Mouse (Mus musculus) midbrain, embryonic 10.5 days (tissue): Measurements from ENCODE around the gene Try4. TPM values are rescaled to one million over a fixed set of nuclear protein-coding genes. Genes with fewer than 3 reads are reported as not detected.
"Not testable (repeated sequence)": the region's sequence is repeated elsewhere in the genome, so short reads cannot be mapped to it uniquely, and the experiment has no call there.

Source experiments
- DNase-seq: peaks from one replicate; pipeline ENCODE4 v3.0.0-alpha.2; 2017; ENCODE audit warnings: low spot score
- H3K27ac ChIP-seq: fragments of 300-500 bp; sonication (generic); replicated peaks from 2 replicates; pipeline ENCODE4 v1.5.1; 2016; ENCODE audit warnings: mild to moderate bottlenecking
- H3K27me3 ChIP-seq: fragments of 300-500 bp; sonication (generic); 2 replicates; pipeline ENCODE4 v1.6.1; 2016; ENCODE audit warnings: low read depth, mild to moderate bottlenecking; ENCODE audit not compliant: poor library complexity, severe bottlenecking
- H3K36me3 ChIP-seq: fragments of 300-500 bp; sonication (generic); 2 replicates; pipeline ENCODE4 v1.6.1; 2016; ENCODE audit warnings: mild to moderate bottlenecking, moderate library complexity
- H3K4me1 ChIP-seq: fragments of 300-500 bp; sonication (generic); 2 replicates; pipeline ENCODE4 v1.6.1; 2016
- H3K4me3 ChIP-seq: fragments of 300-500 bp; sonication (generic); 2 replicates; pipeline ENCODE4 v1.5.1; 2016; ENCODE audit warnings: mild to moderate bottlenecking, moderate library complexity
- H3K9me3 ChIP-seq: fragments of 300-500 bp; sonication (generic); replicated peaks from 2 replicates; pipeline ENCODE4 v1.6.1; 2016; ENCODE audit warnings: mild to moderate bottlenecking
- WGBS: fragments of 180-500 bp; shearing (Covaris S2); methylation state at CpG from one replicate; pipeline ENCODE4 v1.1.7; 2016; 5-methylcytosine and 5-hydroxymethylcytosine counted together
- polyA plus RNA-seq: library from polyadenylated mRNA; unstranded; fragments of >200 nt; fragmentation: Nextera tagmentation; extraction: Ambion mirVana; gene quantifications from 2 replicates; pipeline ENCODE4 v1.2.1, GENCODE M21; 2016

Gene Try4
- polyA plus RNA-seq = not detected in 2 replicates

GRCm38 (mm10) chr6:41301969-41302368 lies at the start of gene Try4:
TSS of gene Try4 (plus strand) at chr6:41302269.
- Histone ChIP-seq H3K27ac (no peak within 1 kb of the TSS), H3K36me3 (no peaks in the 10 kb centered on the region), H3K4me1 (no peaks in the 10 kb centered on the region), H3K9me3 (no peaks in the 10 kb centered on the region), H3K4me3 (no peak within 1 kb of the TSS), H3K27me3 (no peaks in the 10 kb centered on the region)
- DNase-seq = no peak
- 83% methylated on average over 1 of the region's 1 CpGs for WGBS

DNA sequence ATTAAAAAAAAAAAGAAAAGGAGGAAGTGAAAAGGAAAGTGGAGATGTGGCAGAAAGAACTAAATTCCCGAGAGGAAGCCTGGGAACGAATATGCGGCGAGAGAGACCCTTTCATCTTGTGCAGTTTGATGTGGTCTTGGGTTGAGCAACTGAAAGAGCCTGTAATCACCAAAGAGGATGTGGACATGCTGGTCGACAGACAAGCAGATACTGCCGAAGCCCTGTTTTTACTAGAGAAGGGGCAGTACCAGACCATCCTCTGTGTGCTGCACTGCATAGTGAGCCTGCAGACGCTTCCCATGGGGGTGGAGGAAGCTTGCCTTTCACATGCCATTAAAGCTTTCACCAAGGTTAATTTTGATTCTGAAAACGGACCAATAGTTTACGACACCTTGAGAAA lies 48.8 kb upstream of the Try4 start:
- H3K36me3 ChIP-seq, H3K4me1 ChIP-seq, DNase-seq, H3K27me3 ChIP-seq, H3K9me3 ChIP-seq, H3K27ac ChIP-seq, H3K4me3 ChIP-seq: not testable (repeated sequence)
- WGBS = 93% methylated on average over 9 of the region's 9 CpGs

GRCm38 (mm10) chr6:41256424-41256823 lies 45.6 kb upstream of the Try4 start:
- Histone ChIP-seq H3K27ac (no peak overlapping the region), H3K4me3 (no peak overlapping the region), H3K4me1 (no peaks in the 10 kb centered on the region), H3K36me3 (no peaks in the 10 kb centered on the region), H3K9me3 (no peaks in the 10 kb centered on the region), H3K27me3 (no peaks in the 10 kb centered on the region)
- DNase-seq = no peak
- 92% methylated on average over 2 of the region's 2 CpGs for WGBS

DNA sequence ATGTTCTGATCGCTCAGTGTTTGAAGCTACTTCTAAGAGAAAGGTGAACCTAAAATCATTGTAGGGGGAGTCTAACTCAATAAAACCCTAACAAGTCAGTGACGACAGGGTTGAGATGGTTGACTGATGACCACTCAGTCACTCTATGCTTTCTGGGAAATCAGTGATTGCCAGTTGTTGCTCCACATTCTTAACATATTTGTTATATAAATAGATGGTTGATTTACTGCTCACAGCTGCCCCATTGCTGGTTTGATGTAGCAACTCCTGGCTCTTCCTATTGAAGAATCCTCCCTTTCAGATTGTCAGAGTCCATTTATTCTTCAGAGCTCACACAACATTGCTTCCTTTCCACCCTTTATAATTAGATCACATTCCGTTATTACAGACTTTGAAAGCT lies 44.6 kb upstream of the Try4 start:
- 90% methylated on average over 3 of the region's 3 CpGs for WGBS
- Histone ChIP-seq H3K9me3 (no peaks in the 10 kb centered on the region), H3K36me3 (no peaks in the 10 kb centered on the region), H3K4me3 (no peak overlapping the region), H3K27ac (no peak overlapping the region), H3K4me1 (no peaks in the 10 kb centered on the region), H3K27me3 (no peaks in the 10 kb centered on the region)
- DNase-seq = no peak

- Histone ChIP-seq H3K36me3 (no peaks in the 10 kb centered on the region), H3K27me3 (no peaks in the 10 kb centered on the region), H3K27ac (no peak overlapping the region), H3K4me3 (no peak overlapping the region), H3K4me1 (no peaks in the 10 kb centered on the region), H3K9me3 (peaks cover 5% of the 10 kb centered on the region; the same call in 1 of the 2 replicates)
- 51% methylated on average over 3 of the region's 3 CpGs for WGBS
- DNase-seq = no peak
Measured at GRCm38 (mm10) chr6:41262796-41263195, 39.3 kb upstream of the Try4 start.

GRCm38 (mm10) chr6:41266140-41266539 lies 35.9 kb upstream of the Try4 start:
- H3K4me1 ChIP-seq = no peaks in the 10 kb centered on the region
- DNase-seq = no peak
- H3K36me3 ChIP-seq = no peaks in the 10 kb centered on the region
- H3K27me3 ChIP-seq = no peaks in the 10 kb centered on the region
- no peak overlapping the region for H3K4me3 ChIP-seq
- peaks cover 5% of the 10 kb centered on the region; the same call in 1 of the 2 replicates for H3K9me3 ChIP-seq
- H3K27ac ChIP-seq = no peak overlapping the region
- WGBS = 90% methylated on average over 6 of the region's 6 CpGs

DNA sequence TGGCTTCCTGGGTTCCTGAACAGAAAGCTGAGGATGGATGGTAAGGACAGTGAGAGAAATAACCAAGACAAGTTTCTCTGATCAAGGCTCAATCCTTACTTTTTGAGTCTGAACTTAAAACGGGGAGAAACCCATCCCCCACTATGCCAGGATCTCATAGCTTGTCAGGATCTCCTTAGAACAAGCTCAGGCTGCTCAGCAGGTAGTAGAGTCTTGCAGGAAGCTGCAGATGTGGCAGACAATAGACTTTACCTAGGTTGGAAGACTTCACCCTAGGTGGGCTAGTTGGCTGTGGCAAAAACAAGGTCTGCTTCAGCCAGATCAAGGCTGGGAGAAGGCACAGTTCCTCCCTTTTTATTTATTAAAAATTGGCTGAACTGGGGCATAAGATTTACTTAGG lies 3.8 kb upstream of the Try4 start:
- WGBS = 21% methylated on average over 1 of the region's 1 CpGs

GRCm38 (mm10) chr6:41316741-41317140 lies 14.7 kb downstream of the Try4 start, which contains the start of gene Try5:
TSS of gene Try5 (minus strand) at chr6:41316841.
- DNase-seq, H3K27ac ChIP-seq, H3K4me1 ChIP-seq, H3K9me3 ChIP-seq, H3K27me3 ChIP-seq, H3K4me3 ChIP-seq, H3K36me3 ChIP-seq: not testable (repeated sequence)
- 88% methylated on average over 3 of the region's 3 CpGs for WGBS

More for the DNA sequence above, 3.8 kb upstream of the Try4 start:
- Histone ChIP-seq H3K36me3 (no peaks in the 10 kb centered on the region), H3K27ac (no peak overlapping the region), H3K4me1 (no peaks in the 10 kb centered on the region), H3K9me3 (no peaks in the 10 kb centered on the region), H3K27me3 (no peaks in the 10 kb centered on the region), H3K4me3 (no peak overlapping the region)
- no peak for DNase-seq

DNA sequence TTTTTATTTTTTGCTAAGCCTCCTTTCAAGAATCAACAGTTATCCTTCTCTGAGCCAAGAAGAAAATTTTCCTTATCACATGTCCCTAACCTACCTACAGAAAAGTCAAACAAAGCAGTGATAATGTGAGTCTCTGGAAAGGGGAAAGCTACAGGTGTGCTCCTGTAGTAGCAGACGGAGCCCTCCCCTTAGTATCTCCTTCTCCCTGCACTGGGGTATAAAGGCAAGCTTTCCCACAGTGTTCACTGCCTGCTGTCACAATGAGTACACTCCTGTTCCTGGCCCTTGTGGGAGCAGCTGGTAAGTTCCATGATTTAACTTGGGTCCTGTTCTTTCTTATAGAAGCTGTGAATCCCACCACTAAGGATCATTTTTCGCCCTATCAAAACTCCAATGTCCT lies 51.9 kb downstream of the Try4 start, which contains the start of gene Try10:
TSS of gene Try10 (plus strand) at position 174 of the 400 bp plus-strand sequence.
- Histone ChIP-seq H3K9me3 (no peaks in the 10 kb centered on the region), H3K27me3 (no peaks in the 10 kb centered on the region), H3K4me1 (no peaks in the 10 kb centered on the region), H3K36me3 (no peaks in the 10 kb centered on the region), H3K27ac (no peak within 1 kb of the TSS), H3K4me3 (no peak within 1 kb of the TSS)
- WGBS = 89% methylated on average over 2 of the region's 2 CpGs
- no peak for DNase-seq

Other genes with a start within 250 kb of the Try4 start
- gene Try5, start 14.6 kb downstream of the Try4 start, polyA plus RNA-seq = not detected in 2 replicates
- gene Try10, start 51.8 kb downstream of the Try4 start, polyA plus RNA-seq = not detected in 2 replicates
- gene Prss3, start 75.4 kb downstream of the Try4 start, polyA plus RNA-seq = not detected in 2 replicates
- gene Gm5771, start 90.1 kb downstream of the Try4 start, polyA plus RNA-seq = not detected in 2 replicates
- gene Gm10334, start 143.9 kb downstream of the Try4 start, polyA plus RNA-seq = not detected in 2 replicates
- not detected in 2 replicates for gene Prss1, start 156.7 kb downstream of the Try4 start, polyA plus RNA-seq
- gene Prss2, start 219.5 kb downstream of the Try4 start, polyA plus RNA-seq = not detected in 2 replicates